Mouse (Mus musculus): Measurements from ENCODE around the gene Akap8.

The Akap8 gene

DNA sequence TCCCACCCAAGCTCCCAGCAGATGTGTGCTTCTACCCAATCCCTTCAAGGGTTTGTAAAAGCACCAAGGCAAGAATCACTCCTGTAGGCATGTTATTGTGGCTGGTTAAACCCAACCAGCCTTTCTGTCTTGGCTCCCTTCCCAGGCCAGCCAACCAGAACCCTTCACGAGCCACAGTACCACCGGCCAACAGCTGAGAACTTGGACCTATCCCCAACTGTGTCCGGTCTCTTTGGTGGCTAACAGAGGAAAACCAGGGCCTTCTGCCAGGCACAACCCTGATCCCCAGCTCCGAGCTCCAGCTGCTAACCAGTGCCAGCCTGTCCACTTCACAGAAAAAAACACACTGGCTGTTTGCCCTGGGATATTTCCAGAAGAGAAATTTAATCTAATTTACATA is 32.7 kb upstream of the Akap8 start:
- no peak for TF ChIP-seq GATA4 (IDR thresholded peaks at IDR 0.05; ENCODE audit: insufficient replicate concordance, low read length)

DNA sequence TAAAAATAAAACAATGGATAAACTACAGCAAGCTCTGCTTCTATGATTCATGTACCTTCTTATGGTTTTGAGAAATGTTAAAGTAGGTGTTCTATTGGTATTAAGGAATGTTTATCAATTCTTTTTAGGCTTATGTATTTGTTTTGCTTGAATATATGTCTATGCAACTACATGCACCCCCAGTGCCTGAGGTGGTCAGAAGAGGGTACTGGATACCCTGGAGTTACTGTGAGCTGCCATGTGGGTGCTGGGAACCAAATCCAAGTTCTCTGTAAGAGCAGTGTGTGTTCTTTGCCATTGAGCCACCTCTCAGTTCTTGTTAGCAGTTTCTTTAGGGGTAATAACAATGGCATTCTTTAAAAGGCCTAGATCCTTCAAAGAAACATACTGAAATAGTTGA is 30.7 kb upstream of the Akap8 start:
- TF ChIP-seq GATA4 (IDR thresholded peaks at IDR 0.05; ENCODE audit: insufficient replicate concordance, low read length): no peak

DNA sequence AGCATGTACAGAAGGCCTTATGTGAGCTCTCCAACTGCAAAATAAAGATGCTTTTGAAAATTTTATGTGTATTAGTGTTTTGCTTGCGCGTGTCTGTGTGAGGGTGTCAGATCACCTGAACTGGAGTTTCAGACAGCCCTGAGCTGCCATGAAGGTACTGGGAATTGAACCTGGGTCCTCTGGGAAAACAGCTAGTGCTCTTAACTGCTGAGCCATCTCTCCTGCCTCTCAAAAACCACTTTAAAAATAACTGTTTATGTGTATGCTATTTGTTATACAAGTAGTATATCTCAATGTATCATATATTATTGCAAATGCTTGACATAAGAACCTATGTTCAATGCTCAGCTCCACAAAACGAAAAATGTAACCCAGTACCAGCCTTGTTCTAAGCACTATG is 30.2 kb upstream of the Akap8 start:
- TF ChIP-seq GATA4 (IDR thresholded peaks at IDR 0.05; ENCODE audit: insufficient replicate concordance, low read length): no peak

DNA sequence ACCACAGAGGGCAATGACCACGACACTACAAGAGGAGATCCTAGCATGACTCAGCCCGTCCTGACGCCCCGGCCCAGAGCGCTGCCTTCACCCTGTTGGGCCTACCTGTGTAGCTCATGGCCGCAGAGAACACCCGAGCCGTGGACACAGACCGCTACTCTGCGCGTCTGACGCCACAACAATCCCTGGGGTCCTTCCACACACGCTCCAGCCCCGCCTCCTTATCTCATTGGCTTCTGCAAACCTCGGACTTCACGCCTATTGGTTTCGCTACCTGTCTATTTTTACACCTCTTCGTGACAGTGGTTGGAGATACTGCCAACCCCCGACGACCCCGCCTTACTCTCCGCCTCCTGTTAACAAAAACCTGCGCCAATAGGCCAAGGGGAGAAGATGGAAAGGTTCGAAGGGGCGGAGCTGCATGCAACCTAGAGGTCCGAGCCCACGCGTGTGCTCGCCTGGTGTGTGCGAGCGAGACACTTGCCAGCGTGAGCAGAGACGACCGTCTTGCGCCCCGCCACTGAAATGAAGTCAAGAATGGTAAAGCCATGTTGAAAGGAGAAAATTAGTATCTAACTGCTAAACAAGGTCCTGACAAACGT is 29.4 kb upstream of the Akap8 start, which contains the start of gene Akap8l:
TSS of gene Akap8l (minus strand) at position 226 of the 602 bp plus-strand sequence.
- peak; percentile 30; the same call in 1 of the 2 replicates for TF ChIP-seq GATA4 (IDR thresholded peaks at IDR 0.05; ENCODE audit: insufficient replicate concordance, low read length)

DNA sequence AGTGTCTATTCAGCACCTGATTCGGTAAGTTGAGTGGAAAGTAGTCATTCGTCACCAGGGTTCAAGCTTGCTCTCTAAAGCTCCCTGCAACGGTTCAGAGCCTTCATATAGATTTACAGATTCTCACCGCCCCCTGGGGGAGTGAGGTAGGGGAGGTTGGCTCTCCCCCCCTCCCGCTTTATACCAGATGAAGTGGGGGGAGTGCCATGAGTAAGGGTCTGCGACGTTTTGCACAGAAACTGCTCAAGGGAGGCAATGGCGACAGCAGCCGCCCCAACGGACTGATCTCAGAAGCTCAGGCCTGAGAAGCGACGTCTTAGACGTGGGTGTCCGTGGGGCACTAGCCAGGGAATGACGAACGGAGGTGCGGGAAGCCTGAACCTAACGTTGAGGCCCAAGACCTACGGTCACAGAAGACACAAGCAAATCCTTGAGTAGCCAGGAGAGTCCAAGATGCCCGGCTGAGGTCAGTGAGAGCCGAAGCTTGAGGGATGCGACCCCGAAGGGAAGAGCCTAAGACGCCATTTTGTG is 28.9 kb upstream of the Akap8 start:
- no peak for TF ChIP-seq GATA4 (IDR thresholded peaks at IDR 0.05; ENCODE audit: insufficient replicate concordance, low read length)

DNA sequence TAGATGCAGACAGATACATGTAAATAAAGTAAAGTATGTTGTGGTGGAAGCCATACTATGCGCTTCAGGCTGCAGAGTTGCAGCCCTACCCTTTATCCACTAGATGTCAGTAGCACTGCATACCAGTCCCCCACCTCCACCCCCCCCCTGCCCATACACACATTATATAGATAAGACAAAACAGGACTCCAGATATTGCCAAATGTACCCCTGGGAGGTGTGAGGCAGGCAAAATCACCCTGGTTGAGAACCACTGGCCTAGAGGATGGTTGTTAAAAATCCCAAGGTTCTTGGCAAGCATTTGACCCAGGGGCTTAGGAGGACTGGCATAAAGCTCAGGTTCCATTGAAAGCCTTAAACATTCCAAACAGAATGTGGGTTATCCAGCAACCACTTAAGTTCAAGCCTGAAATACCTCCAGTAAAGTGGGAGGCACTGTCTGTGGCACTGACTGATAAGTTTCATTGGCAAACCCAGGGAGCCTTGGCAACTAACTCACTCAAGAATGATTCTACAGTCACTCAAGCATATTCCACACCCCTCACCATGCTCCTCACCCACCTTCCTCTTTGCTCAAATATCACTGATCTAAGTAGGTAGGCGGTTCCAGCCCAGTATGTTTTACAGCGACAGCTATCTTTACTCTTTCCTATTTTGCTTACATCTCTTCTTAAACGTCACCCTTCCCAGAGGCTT is 28.1 kb upstream of the Akap8 start:
- TF ChIP-seq GATA4 (IDR thresholded peaks at IDR 0.05; ENCODE audit: insufficient replicate concordance, low read length): no peak

DNA sequence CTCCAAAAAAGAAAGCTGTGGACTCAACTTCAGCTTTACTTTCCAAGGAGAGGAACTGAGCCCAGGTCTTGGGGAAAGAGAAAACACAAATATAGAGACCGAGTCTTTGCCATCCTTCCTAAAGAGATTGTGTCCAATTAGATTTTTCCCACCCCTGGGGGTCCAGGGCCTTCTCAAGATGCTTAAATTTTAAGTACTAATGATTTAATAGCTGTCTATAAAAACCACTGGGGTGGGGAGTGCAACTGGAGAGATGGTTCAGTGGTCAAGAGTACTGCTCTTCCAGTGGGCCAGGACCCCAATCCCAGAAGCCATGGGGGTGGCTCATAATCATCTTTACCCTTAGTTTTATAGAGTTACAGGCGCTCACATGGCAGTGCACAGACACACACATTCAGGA is 27.4 kb upstream of the Akap8 start:
- no peak for TF ChIP-seq GATA4 (IDR thresholded peaks at IDR 0.05; ENCODE audit: insufficient replicate concordance, low read length)

DNA sequence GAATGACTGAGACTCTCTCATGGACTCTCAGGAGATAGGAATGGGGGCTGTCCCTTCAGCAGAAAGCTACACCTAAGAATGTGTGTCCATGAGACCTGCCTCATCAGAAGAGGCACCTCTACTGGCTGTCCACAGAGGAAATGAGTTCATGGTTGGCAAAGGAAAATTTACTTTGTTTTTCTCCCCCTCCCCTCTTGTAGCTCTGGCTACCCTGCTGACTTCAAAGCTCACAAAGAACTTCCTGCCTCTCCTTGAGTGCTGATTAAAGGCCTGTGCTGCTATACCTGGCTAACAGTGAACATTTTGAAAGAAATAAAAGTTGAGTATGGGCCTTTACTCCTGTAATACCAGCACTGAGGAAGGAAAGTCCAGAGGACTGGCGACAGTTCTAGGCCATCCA is 20.1 kb upstream of the Akap8 start:
- no peak for TF ChIP-seq GATA4 (IDR thresholded peaks at IDR 0.05; ENCODE audit: insufficient replicate concordance, low read length)

DNA sequence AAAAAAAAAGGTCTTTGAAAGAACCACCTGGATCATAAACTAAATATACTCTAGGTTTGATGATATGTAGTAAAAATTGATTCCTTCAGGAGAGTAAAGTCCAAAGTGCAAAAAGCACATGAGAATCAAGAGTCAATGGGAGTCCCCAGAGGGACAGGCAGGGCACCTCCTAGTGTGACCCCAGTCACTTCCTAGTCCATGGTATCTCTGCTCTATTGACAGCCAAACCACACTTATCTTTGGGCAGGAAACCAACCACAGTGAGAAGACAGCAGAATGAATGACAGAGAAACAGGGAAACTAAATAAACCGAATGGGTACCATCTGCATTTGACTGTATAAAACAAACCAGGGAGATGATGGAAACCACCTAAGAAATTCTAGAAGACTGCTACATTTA is 19.1 kb upstream of the Akap8 start:
- TF ChIP-seq GATA4 (IDR thresholded peaks at IDR 0.05; ENCODE audit: insufficient replicate concordance, low read length): no peak

DNA sequence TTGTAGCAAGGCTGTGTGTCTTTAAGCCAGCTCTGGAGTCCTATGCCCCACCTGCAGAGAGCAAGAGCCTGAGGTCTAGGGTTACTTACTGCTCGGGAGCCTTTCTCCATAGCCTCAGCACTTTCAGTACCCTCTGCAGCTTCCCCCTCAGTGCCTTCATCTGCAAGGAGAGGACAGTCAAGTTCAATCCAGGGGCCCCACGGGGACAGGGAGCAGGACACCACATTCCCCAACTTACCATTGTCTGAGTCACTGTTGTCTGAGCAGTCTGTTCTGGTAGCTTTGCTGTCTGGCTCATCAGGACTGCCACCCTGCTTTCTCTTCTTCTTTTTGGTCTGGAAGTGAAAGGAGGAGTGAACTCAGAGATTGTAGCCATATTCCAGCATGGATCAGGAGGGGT is 14.8 kb upstream of the Akap8 start:
- TF ChIP-seq GATA4 (IDR thresholded peaks at IDR 0.05; ENCODE audit: insufficient replicate concordance, low read length): no peak

DNA sequence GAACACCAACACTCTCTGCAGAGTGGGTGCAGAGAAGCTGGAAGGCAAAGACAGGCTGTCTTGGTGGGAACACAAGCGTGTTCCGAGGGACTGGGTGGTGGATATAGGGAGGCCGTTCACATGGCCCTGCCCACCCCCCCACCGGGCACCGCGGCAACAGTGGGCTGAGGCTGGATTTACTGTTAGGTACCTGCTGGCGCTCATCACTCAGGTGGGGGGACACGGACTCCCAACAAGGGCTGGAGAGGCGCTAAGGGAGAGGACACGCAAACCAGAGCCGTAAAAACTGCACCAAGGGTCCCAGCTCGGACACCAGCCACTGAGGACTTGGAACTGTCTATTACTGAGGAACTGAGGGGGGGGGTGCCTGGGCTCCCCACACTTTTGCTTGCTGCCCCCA is 13.9 kb upstream of the Akap8 start:
- no peak for TF ChIP-seq GATA4 (IDR thresholded peaks at IDR 0.05; ENCODE audit: insufficient replicate concordance, low read length)

DNA sequence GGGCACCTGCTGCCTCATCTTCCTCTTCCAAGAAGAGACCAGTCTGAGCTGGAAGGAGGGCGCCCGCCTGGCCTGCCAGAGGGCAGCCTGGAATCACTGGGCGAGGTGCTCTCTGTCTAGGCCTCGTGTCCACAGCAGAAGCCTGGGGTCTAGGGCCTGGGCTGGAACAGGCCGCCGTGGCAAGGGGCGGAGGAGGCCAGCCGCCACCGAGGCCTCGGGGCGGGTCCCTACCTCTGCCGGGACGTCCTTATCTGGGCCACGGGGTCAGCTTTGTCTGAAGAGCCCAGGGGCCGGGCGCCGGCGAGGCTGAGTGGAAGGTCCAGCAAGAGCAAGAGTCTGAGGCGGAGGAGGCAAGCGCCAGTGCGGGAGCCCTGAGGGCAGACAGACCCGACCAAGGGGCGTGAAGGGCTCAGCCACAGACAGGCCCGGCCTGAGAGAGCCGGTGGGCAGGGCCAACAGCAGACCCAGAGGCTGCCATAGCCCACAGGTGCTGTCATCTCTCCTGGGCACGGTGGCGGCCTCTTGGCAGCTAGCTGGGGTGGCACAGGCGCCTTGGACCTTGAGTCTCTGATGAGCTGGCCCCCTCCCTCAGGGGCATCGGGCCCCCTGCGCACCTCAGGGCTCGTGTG is 12.8 kb upstream of the Akap8 start:
- no peak for TF ChIP-seq GATA4 (IDR thresholded peaks at IDR 0.05; ENCODE audit: insufficient replicate concordance, low read length)

DNA sequence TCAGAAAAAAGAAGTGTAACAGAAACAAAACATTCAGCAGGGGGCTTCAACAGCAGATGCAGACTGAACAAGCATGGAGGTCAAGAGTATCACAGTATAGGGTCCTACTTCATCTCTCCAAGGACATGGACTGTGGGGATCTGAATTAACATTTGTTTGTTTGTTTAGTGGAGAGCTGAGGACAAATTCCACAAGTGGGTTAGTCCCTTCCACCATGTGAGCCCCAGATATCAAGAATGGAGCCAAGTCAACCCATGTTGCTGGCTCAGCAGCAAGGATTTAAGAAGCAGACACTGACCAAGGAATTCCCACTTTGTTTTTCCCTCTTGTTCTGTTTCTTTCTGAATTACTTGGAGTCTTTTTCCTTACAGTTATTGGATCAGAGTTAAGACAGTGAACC is 6.5 kb upstream of the Akap8 start:
- TF ChIP-seq GATA4 (IDR thresholded peaks at IDR 0.05; ENCODE audit: insufficient replicate concordance, low read length): no peak

DNA sequence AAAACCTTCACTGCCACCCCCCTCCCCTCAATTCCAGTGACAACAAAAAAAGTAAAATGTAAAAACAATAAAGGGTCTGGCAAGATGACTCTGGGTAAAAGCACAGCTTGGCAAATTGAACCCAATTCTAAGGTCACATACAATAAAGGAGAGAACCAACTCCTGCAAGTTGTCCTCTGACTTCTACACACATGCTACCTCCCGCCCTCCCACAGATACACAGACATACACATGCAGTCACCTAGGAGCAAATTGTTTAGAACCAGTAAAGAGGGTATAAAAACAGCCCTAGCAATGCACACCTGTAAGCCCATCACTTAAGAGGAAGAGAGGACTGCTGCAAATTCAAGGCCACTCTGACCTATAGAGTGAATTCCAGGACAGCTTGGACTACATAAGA is 1.8 kb upstream of the Akap8 start:
- TF ChIP-seq GATA4 (IDR thresholded peaks at IDR 0.05; ENCODE audit: insufficient replicate concordance, low read length): no peak

DNA sequence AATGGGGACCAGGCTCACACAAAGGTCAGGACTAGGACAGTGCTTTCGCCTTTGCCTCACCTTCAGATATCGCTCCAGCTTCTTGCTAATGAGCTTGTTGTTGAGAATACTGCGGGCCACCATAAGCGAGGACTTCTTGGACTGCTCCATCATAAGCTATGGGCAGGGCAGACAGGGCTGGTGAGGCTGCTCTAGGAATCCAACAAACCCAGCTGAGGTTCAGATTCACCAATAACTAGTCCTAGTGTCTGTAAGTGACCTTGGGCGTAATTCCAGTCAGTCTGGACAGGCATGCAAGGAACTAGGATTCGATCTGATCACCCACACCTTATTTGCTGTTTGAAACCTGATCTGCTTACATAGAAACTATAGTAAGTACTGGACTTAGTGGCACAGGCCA is 798 bp upstream of the Akap8 start:
- no peak for TF ChIP-seq GATA4 (IDR thresholded peaks at IDR 0.05; ENCODE audit: insufficient replicate concordance, low read length)

DNA sequence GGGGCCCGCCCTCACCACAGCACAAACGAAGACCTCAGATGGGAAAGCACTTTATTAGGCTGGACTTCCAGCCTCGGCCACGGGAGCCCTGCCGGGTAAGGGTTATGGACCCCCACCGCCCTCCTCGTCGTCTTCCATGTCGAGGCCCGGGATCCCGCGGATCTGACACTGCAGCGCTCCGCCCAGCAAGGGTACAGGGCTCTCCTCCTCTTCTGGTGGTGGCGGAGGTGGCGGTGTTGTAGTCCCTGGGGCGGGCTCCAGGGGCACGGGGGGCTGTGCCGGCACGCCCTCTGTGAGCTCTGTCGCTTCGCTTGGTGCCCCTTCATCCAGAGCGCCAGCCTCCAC is 324 bp upstream of the Akap8 start:
- TF ChIP-seq GATA4 (IDR thresholded peaks at IDR 0.05; ENCODE audit: insufficient replicate concordance, low read length): no peak

Data from liver, adult (tissue).